Mouse (Mus musculus) heart, postnatal 0 days (tissue): ENCODE data around the gene Ggnbp2.

ENCODE experiments used
- CTCF ChIP-seq: IDR thresholded peaks from 2 replicates; pipeline ENCODE4 v1.5.1; 2016; ENCODE audit warnings: antibody characterized with exemption, control low read depth, low read depth
- EP300 ChIP-seq: IDR thresholded peaks from 2 replicates; pipeline ENCODE4 v1.6.1; 2016; ENCODE audit warnings: antibody characterized with exemption, low read depth

- TF ChIP-seq CTCF (no peak), EP300 (no peak)
Measured at GRCm38 (mm10) chr11:84867586-84867985, 3.0 kb downstream of the Ggnbp2 start.
